Mouse (Mus musculus) embryonic facial prominence, embryonic 10.5 days (tissue): ENCODE measurements around the gene Pycr2. TPM values are rescaled to one million over a fixed set of nuclear protein-coding genes. Genes with fewer than 3 reads are reported as not detected.
"Not testable (repeated sequence)": the region's sequence is repeated elsewhere in the genome, so short reads cannot be mapped to it uniquely, and the experiment has no call there.

Experiments used
- DNase-seq: peaks from one replicate; pipeline ENCODE4 v3.0.0-alpha.2; 2017; ENCODE audit warnings: low spot score
- H3K27ac ChIP-seq: fragments of 300-500 bp; sonication (generic); replicated peaks from 2 replicates; pipeline ENCODE4 v1.5.1; 2016; ENCODE audit warnings: mild to moderate bottlenecking
- H3K27me3 ChIP-seq: fragments of 300-500 bp; sonication (generic); replicated peaks from 2 replicates; pipeline ENCODE4 v1.6.1; 2016; ENCODE audit warnings: low read depth, mild to moderate bottlenecking; ENCODE audit not compliant: poor library complexity, severe bottlenecking
- H3K36me3 ChIP-seq: fragments of 300-500 bp; sonication (generic); replicated peaks from 2 replicates; pipeline ENCODE4 v1.6.1; 2016; ENCODE audit warnings: mild to moderate bottlenecking, moderate library complexity
- H3K4me1 ChIP-seq: fragments of 300-500 bp; sonication (generic); 2 replicates; pipeline ENCODE4 v1.6.1; 2016
- H3K4me3 ChIP-seq: fragments of 300-500 bp; sonication (generic); 2 replicates; pipeline ENCODE4 v1.5.1; 2016; ENCODE audit warnings: mild to moderate bottlenecking, moderate library complexity
- H3K9me3 ChIP-seq: fragments of 300-500 bp; sonication (generic); 2 replicates; pipeline ENCODE4 v1.6.1; 2016; ENCODE audit warnings: mild to moderate bottlenecking
- WGBS: fragments of 180-500 bp; shearing (Covaris S2); methylation state at CpG from one replicate; pipeline ENCODE4 v1.1.7; 2016; 5-methylcytosine and 5-hydroxymethylcytosine counted together
- polyA plus RNA-seq: library from polyadenylated mRNA; unstranded; fragments of >200 nt; fragmentation: Nextera tagmentation; extraction: Ambion mirVana; gene quantifications from 2 replicates; pipeline ENCODE4 v1.2.1, GENCODE M21; 2016

The Pycr2 gene
- polyA plus RNA-seq, 1 experiment from 2014 or later, result 141 TPM

DNA sequence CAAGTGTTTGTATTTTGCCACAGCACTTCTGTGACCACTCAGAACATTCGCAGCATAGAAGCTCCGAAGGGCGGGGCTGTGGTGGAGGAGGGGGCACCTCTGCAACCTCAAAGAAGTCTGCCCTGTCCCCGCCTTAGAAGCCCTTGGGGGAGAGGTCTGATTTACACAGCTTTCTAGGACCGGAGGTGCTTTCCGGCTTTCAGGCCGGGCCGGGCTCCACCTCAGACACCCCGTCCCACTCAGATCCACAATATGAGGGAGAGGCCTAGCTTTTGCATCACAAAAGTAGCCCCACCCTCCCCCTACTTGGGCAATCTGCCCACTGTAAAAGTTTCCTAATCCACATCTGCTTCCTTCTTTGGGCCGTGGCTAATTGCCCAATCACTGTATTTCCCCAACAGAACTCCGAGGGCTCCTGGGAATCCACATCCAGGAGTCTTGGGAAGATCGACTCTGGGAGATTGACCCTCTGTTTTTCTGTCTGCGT lies 15.5 kb upstream of the Pycr2 start:
- peaks cover 23% of the 10 kb centered on the region for H3K4me1 ChIP-seq
- H3K27me3 ChIP-seq, result peaks cover 57% of the 10 kb centered on the region
- peak overlapping the region; percentile 31; the same call in 1 of the 2 replicates for H3K27ac ChIP-seq
- peak; percentile 42 for DNase-seq
- WGBS, result 4% methylated on average over 13 of the region's 13 CpGs
- H3K36me3 ChIP-seq, result no peaks in the 10 kb centered on the region
- no peaks in the 10 kb centered on the region for H3K9me3 ChIP-seq
- peak overlapping the region; percentile 19 for H3K4me3 ChIP-seq

DNA sequence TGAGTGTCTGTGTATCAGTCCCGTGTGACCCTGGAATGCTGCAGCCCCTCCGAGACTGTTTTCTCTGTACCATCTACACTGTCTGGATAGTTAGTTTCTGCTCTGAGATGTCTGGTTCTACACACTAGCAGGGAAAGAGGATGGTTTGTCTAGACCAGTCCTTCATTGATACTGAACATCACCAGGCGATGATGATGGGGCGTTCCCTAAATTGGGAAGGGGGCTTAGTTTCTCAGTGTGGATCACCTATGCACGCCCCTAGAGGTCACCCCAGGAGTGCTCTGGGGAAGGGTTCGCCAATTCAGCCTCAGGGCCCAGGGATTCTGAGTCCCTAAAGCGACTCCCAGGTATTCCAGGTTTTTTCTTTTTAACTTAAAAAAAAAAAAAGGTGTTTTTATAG lies 14.9 kb upstream of the Pycr2 start:
- Histone ChIP-seq H3K27ac (peak overlapping the region; percentile 31; the same call in 1 of the 2 replicates), H3K4me3 (peak overlapping the region; percentile 19; the same call in 1 of the 2 replicates), H3K4me1 (peaks cover 25% of the 10 kb centered on the region), H3K36me3 (no peaks in the 10 kb centered on the region), H3K27me3 (peaks cover 60% of the 10 kb centered on the region), H3K9me3 (no peaks in the 10 kb centered on the region)
- DNase-seq, result no peak
- 33% methylated on average over 7 of the region's 7 CpGs for WGBS

GRCm38 (mm10) chr1:180889841-180890240 lies 14.3 kb upstream of the Pycr2 start:
- no peaks in the 10 kb centered on the region for H3K36me3 ChIP-seq
- H3K9me3 ChIP-seq, result no peaks in the 10 kb centered on the region

GRCm38 (mm10) chr1:180892808-180893207 lies 11.3 kb upstream of the Pycr2 start, which contains the start of gene Lefty2:
Gene Lefty2, plus strand, starts transcription at chr1:180893108.
- no peak within 1 kb of the TSS for H3K4me3 ChIP-seq
- H3K27ac ChIP-seq, result no peak within 1 kb of the TSS
- no peaks in the 10 kb centered on the region for H3K9me3 ChIP-seq
- no peak for DNase-seq
- H3K36me3 ChIP-seq, result no peaks in the 10 kb centered on the region
- 58% methylated on average over 10 of the region's 10 CpGs for WGBS
- peaks cover 79% of the 10 kb centered on the region for H3K27me3 ChIP-seq
- peaks cover 32% of the 10 kb centered on the region for H3K4me1 ChIP-seq

More at GRCm38 (mm10) chr1:180889841-180890240, 14.3 kb upstream of the Pycr2 start:
- Histone ChIP-seq H3K4me3 (no peak overlapping the region), H3K4me1 (peaks cover 32% of the 10 kb centered on the region), H3K27ac (no peak overlapping the region), H3K27me3 (peaks cover 67% of the 10 kb centered on the region)
- WGBS, result 38% methylated on average over 6 of the region's 6 CpGs
- no peak for DNase-seq

DNA sequence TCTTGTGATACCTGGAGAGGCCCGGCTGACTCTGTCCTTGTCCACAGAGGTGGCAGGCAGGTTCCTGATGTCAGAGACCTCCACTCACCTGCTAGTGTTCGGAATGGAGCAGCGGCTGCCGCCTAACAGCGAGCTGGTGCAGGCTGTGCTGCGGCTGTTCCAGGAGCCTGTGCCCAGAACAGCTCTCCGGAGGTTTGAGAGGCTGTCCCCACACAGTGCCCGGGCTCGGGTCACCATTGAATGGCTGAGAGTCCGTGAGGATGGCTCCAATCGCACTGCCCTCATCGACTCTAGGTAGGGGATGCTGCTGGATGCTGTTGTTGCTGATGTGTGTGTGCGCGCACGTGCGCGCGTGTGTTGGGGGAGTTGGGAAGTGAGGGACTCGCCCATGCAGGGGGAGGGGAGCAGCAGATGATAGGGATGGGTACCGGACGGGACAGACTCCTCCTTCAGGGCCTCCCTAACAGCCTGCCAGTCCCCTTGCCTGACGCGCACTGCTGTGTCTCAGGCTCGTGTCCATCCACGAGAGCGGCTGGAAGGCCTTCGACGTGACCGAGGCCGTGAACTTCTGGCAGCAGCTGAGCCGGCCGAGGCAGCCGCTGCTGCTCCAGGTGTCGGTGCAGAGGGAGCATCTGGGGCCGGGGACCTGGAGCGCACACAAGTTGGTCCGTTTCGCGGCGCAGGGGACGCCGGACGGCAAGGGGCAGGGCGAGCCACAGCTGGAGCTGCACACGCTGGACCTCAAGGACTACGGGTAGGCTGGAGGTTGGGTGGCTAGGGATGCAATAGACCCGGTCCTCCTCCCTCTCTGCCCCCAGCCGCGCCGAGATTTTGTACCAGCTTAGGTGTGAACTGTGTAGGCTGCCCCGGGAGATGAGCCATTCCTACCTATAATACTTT lies 9.8 kb upstream of the Pycr2 start:
- not testable (repeated sequence) for H3K36me3 ChIP-seq, H3K9me3 ChIP-seq, H3K27ac ChIP-seq
- WGBS, result 4% methylated on average over 51 of the region's 51 CpGs
- DNase-seq, result peak; percentile 44
- Histone ChIP-seq H3K4me3 (peak overlapping the region; percentile 44), H3K27me3 (peaks cover 64% of the 10 kb centered on the region), H3K4me1 (peaks cover 17% of the 10 kb centered on the region)

DNA sequence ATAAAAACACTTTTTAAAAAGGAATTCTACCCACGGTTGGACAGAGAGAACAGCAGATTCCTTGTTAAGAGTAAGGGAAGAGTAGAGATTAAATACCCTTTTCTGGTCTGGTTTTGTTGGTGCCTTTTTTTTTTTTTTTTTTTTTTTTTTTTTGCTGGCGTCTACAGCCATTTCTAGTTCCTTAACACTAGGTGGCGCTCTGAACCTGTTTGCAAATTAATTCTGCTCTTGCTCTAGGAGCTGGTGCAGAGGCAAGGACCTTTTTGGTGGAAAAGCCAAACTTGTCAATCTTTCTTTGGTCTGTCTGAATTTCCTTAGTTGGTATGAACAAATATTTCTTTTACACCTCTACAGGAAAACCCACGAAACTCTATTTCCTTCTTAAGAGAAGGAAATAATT lies 3.0 kb upstream of the Pycr2 start:
- no peak for DNase-seq
- peaks cover 6% of the 10 kb centered on the region for H3K27me3 ChIP-seq
- WGBS, result 2% methylated on average over 4 of the region's 4 CpGs
- H3K27ac ChIP-seq, result no peak overlapping the region
- no peak overlapping the region for H3K4me3 ChIP-seq
- peaks cover 19% of the 10 kb centered on the region for H3K4me1 ChIP-seq
- H3K9me3 ChIP-seq, result no peaks in the 10 kb centered on the region
- H3K36me3 ChIP-seq, result peaks cover 9% of the 10 kb centered on the region

- no peaks in the 10 kb centered on the region for H3K9me3 ChIP-seq
- H3K4me3 ChIP-seq, result no peak overlapping the region
- peaks cover 19% of the 10 kb centered on the region for H3K4me1 ChIP-seq
- no peaks in the 10 kb centered on the region for H3K27me3 ChIP-seq
- H3K36me3 ChIP-seq, result peaks cover 27% of the 10 kb centered on the region
- H3K27ac ChIP-seq, result no peak overlapping the region
- DNase-seq, result no peak
- 33% methylated on average over 5 of the region's 5 CpGs for WGBS
Observed at GRCm38 (mm10) chr1:180902915-180903314, 1.2 kb upstream of the Pycr2 start.

GRCm38 (mm10) chr1:180903666-180904038 lies 441 bp upstream of the Pycr2 start:
- H3K27ac ChIP-seq, result peak overlapping the region; percentile 83
- 42% methylated on average over 10 of the region's 10 CpGs for WGBS
- peaks cover 19% of the 10 kb centered on the region for H3K4me1 ChIP-seq
- H3K36me3 ChIP-seq, result peaks cover 34% of the 10 kb centered on the region
- DNase-seq, result no peak
- H3K27me3 ChIP-seq, result no peaks in the 10 kb centered on the region
- H3K9me3 ChIP-seq, result no peaks in the 10 kb centered on the region
- peak overlapping the region; percentile 97 for H3K4me3 ChIP-seq

- Histone ChIP-seq H3K36me3 (peaks cover 42% of the 10 kb centered on the region), H3K27ac (peak overlapping the region; percentile 96), H3K4me3 (peak overlapping the region; percentile 97), H3K4me1 (peaks cover 19% of the 10 kb centered on the region), H3K9me3 (no peaks in the 10 kb centered on the region), H3K27me3 (no peaks in the 10 kb centered on the region)
- 5% methylated on average over 5 of the region's 5 CpGs for WGBS
- DNase-seq, result no peak
Observed at GRCm38 (mm10) chr1:180904815-180905080, 655 bp downstream of the Pycr2 start.

GRCm38 (mm10) chr1:180905307-180905706 lies 1.2 kb downstream of the Pycr2 start:
- Histone ChIP-seq H3K27ac (peak overlapping the region; percentile 55), H3K9me3 (no peaks in the 10 kb centered on the region), H3K27me3 (no peaks in the 10 kb centered on the region), H3K4me1 (peaks cover 19% of the 10 kb centered on the region), H3K36me3 (peaks cover 42% of the 10 kb centered on the region), H3K4me3 (peak overlapping the region; percentile 97)
- WGBS, result 73% methylated on average over 6 of the region's 6 CpGs
- no peak for DNase-seq

DNA sequence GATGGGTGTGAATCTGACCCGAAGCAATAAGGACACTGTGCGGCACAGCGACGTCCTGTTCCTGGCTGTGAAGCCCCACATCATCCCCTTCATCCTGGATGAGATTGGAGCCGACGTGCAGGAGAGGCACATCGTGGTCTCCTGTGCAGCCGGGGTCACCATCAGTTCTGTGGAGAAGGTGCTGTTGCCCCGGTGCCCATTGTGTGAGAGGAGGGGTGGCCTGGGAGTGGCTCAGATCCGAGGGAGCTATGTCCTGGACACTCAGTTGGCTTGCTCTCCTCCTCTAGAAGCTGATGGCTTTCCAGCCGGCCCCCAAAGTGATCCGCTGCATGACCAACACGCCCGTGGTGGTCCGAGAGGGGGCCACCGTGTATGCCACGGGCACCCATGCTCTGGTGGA lies 1.8 kb downstream of the Pycr2 start:
- Histone ChIP-seq H3K36me3 (peaks cover 42% of the 10 kb centered on the region), H3K4me1 (peaks cover 19% of the 10 kb centered on the region), H3K9me3 (no peaks in the 10 kb centered on the region), H3K27ac (no peak overlapping the region), H3K4me3 (peak overlapping the region; percentile 97), H3K27me3 (no peaks in the 10 kb centered on the region)
- no peak for DNase-seq
- 92% methylated on average over 17 of the region's 17 CpGs for WGBS

DNA sequence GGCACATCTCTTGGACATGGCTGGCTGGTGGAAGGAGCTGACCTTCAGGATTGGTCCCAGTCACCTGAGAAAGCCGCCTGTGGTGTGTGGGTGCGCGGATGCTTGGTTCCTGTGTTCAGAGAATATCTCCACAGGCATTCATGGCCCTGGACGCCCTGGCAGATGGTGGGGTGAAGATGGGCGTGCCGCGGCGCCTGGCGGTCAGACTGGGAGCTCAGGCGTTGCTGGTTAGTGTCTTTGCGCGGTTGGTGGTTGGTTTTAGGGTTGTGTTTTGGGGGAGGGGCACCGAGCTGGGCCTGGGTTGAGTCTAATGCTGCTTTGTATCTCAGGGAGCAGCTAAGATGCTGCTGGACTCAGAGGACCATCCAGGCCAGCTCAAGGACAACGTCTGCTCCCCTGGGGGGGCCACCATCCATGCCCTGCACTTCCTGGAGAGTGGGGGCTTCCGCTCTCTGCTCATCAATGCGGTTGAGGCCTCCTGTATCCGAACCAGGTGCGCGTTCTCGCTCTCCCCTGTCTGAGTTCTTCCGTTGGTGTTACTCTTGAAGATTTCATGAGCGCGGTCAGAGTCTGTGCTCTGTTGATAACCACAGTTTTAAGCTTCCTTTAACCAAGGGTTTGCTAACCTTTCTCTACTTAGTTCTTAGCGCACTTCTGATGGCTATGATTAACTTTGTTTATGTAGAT lies 2.5 kb downstream of the Pycr2 start:
- H3K4me3 ChIP-seq, result 0 out of 2 replicates have a peak overlapping the region, but pooled peaks have one; percentile 97
- no peak overlapping the region for H3K27ac ChIP-seq
- H3K36me3 ChIP-seq, result peaks cover 42% of the 10 kb centered on the region
- no peaks in the 10 kb centered on the region for H3K9me3 ChIP-seq
- H3K27me3 ChIP-seq, result no peaks in the 10 kb centered on the region
- peaks cover 24% of the 10 kb centered on the region for H3K4me1 ChIP-seq
- 93% methylated on average over 24 of the region's 24 CpGs for WGBS
- DNase-seq, result no peak
